Mouse (Mus musculus) hindbrain, embryonic 14.5 days (tissue): Measurements from ENCODE around the gene Adam1b. TPM values are rescaled to one million over a fixed set of nuclear protein-coding genes. Genes with fewer than 3 reads are reported as not detected.

Source experiments
- ATAC-seq: fragments of 200-750 bp; cut with Nextera tagmentation; 2 replicates; pipeline ENCODE4 v1.8.0; 2017; ENCODE audit warnings: moderate number of reproducible peaks, mild to moderate bottlenecking, moderate TSS enrichment, moderate library complexity; ENCODE audit not compliant: low FRiP score
- DNase-seq: peaks from one replicate; pipeline ENCODE4 v3.0.0-alpha.2; 2015; ENCODE audit warnings: low spot score
- H3K27ac ChIP-seq: fragments of 300-500 bp; sonication (generic); 2 replicates; pipeline ENCODE4 v1.5.1; 2014; ENCODE audit warnings: mild to moderate bottlenecking, moderate library complexity
- H3K27me3 ChIP-seq: fragments of 300-500 bp; sonication (generic); 2 replicates; pipeline ENCODE4 v1.6.1; 2014; ENCODE audit warnings: mild to moderate bottlenecking, low read length, mixed read lengths; ENCODE audit not compliant: control insufficient read depth, insufficient read depth
- H3K36me3 ChIP-seq: fragments of 300-500 bp; sonication (generic); replicated peaks from 2 replicates; pipeline ENCODE4 v1.6.1; 2014; ENCODE audit not compliant: control insufficient read depth, insufficient read depth
- H3K4me1 ChIP-seq: fragments of 300-500 bp; sonication (generic); replicated peaks from 2 replicates; pipeline ENCODE4 v1.6.1; 2014; ENCODE audit warnings: antibody characterized with exemption, low read length, mixed read lengths; ENCODE audit not compliant: control insufficient read depth, insufficient read depth
- H3K4me2 ChIP-seq: fragments of 300-500 bp; sonication (generic); replicated peaks from 2 replicates; pipeline ENCODE4 v1.6.1; 2014; ENCODE audit warnings: mild to moderate bottlenecking, moderate library complexity
- H3K4me3 ChIP-seq: fragments of 300-500 bp; sonication (generic); replicated peaks from 2 replicates; pipeline ENCODE4 v1.5.1; 2014; ENCODE audit warnings: mild to moderate bottlenecking, low read length
- H3K9ac ChIP-seq: fragments of 300-500 bp; sonication (generic); 2 replicates; pipeline ENCODE4 v1.6.1; 2014
- H3K9me3 ChIP-seq: fragments of 300-500 bp; sonication (generic); 2 replicates; pipeline ENCODE4 v1.6.1; 2016; ENCODE audit warnings: low read length; ENCODE audit not compliant: control insufficient read depth
- WGBS: fragments of 180-500 bp; shearing (Covaris S2); extraction: QIAGEN DNeasy Blood & Tissue Kit; methylation state at CpG from one replicate; pipeline ENCODE4 v1.1.7; 2014; 5-methylcytosine and 5-hydroxymethylcytosine counted together
- polyA plus RNA-seq: library from polyadenylated mRNA; unstranded; fragments of >200 nt; fragmentation: Nextera tagmentation; extraction: Ambion mirVana; gene quantifications from 2 replicates; pipeline ENCODE4 v1.2.1, GENCODE M21; 2014

The Adam1b gene
- polyA plus RNA-seq = not detected in 2 replicates

GRCm38 (mm10) chr5:121503231-121503630 is at the start of gene Adam1b:
Gene Adam1b, minus strand, starts transcription at chr5:121503435.
- Histone ChIP-seq H3K27ac (no peak within 1 kb of the TSS), H3K9ac (no peak within 1 kb of the TSS), H3K9me3 (no peaks in the 10 kb centered on the region), H3K4me1 (no peaks in the 10 kb centered on the region), H3K36me3 (no peaks in the 10 kb centered on the region), H3K4me3 (no peak within 1 kb of the TSS), H3K27me3 (no peaks in the 10 kb centered on the region), H3K4me2 (no peak within 1 kb of the TSS)
- ATAC-seq (no peak), DNase-seq (no peak)
- 85% methylated on average over 3 of the region's 3 CpGs for WGBS

GRCm38 (mm10) chr5:121549196-121549595 is 46.0 kb upstream of the Adam1b start:
- ATAC-seq = no peak
- WGBS = 95% methylated on average over 7 of the region's 7 CpGs
- no peaks in the 10 kb centered on the region for H3K27me3 ChIP-seq

GRCm38 (mm10) chr5:121547084-121547483 is 43.8 kb upstream of the Adam1b start:
- DNase-seq = no peak
- ATAC-seq = no peak

More at GRCm38 (mm10) chr5:121549196-121549595, 46.0 kb upstream of the Adam1b start:
- H3K4me3 ChIP-seq = no peak overlapping the region
- no peaks in the 10 kb centered on the region for H3K36me3 ChIP-seq
- no peak overlapping the region for H3K4me2 ChIP-seq
- no peak overlapping the region for H3K27ac ChIP-seq
- no peaks in the 10 kb centered on the region for H3K9me3 ChIP-seq
- H3K9ac ChIP-seq = no peak overlapping the region
- DNase-seq = no peak
- H3K4me1 ChIP-seq = peaks cover 6% of the 10 kb centered on the region

GRCm38 (mm10) chr5:121546530-121546895 is 43.3 kb upstream of the Adam1b start:
- Histone ChIP-seq H3K9me3 (no peaks in the 10 kb centered on the region), H3K9ac (peak overlapping the region; percentile 97), H3K4me2 (peak overlapping the region; percentile 93), H3K27me3 (no peaks in the 10 kb centered on the region), H3K4me1 (peaks cover 12% of the 10 kb centered on the region), H3K36me3 (no peaks in the 10 kb centered on the region), H3K27ac (no peak overlapping the region), H3K4me3 (peak overlapping the region; percentile 99)
- 33% methylated on average over 6 of the region's 6 CpGs for WGBS
- ATAC-seq (peak; percentile 19; the same call in 1 of the 2 replicates), DNase-seq (peak; percentile 44)

More at GRCm38 (mm10) chr5:121547084-121547483, 43.8 kb upstream of the Adam1b start:
- Histone ChIP-seq H3K27me3 (no peaks in the 10 kb centered on the region), H3K9ac (no peak overlapping the region), H3K9me3 (no peaks in the 10 kb centered on the region), H3K36me3 (no peaks in the 10 kb centered on the region), H3K27ac (no peak overlapping the region), H3K4me2 (no peak overlapping the region), H3K4me3 (no peak overlapping the region), H3K4me1 (peaks cover 12% of the 10 kb centered on the region)
- WGBS = 96% methylated on average over 3 of the region's 3 CpGs

- DNase-seq (peak; percentile 98), ATAC-seq (peak; percentile 93)
- WGBS = 3% methylated on average over 55 of the region's 55 CpGs
- peaks cover 12% of the 10 kb centered on the region for H3K4me1 ChIP-seq
- H3K36me3 ChIP-seq = no peaks in the 10 kb centered on the region
- no peaks in the 10 kb centered on the region for H3K9me3 ChIP-seq
- peak within 1 kb of the TSS; percentile 93 for H3K4me2 ChIP-seq
- H3K9ac ChIP-seq = peak within 1 kb of the TSS; percentile 97
- H3K27ac ChIP-seq = peak within 1 kb of the TSS; percentile 97
- H3K27me3 ChIP-seq = no peaks in the 10 kb centered on the region
- H3K4me3 ChIP-seq = peak within 1 kb of the TSS; percentile 99
These were observed 42.7 kb upstream of the Adam1b start, which contains the start of gene Mapkapk5 for GRCm38 (mm10) chr5:121545793-121546529. Gene Mapkapk5, minus strand, starts transcription at chr5:121545905.

GRCm38 (mm10) chr5:121544910-121545792 is 41.9 kb upstream of the Adam1b start, which contains the start of the genes Adam1a and Gm42878:
Gene Adam1a, minus strand, starts transcription at chr5:121545482.
Gene Gm42878, minus strand, starts transcription at chr5:121545482.
- Histone ChIP-seq H3K36me3 (no peaks in the 10 kb centered on the region), H3K4me2 (peak within 1 kb of the TSS; percentile 93), H3K27me3 (no peaks in the 10 kb centered on the region), H3K4me1 (peaks cover 12% of the 10 kb centered on the region), H3K9ac (peak within 1 kb of the TSS; percentile 97), H3K9me3 (no peaks in the 10 kb centered on the region), H3K4me3 (peak within 1 kb of the TSS; percentile 99), H3K27ac (peak within 1 kb of the TSS; percentile 97)
- under 1% methylated on average over 48 of the region's 97 CpGs for WGBS
- DNase-seq (no peak), ATAC-seq (peak; percentile 35)

GRCm38 (mm10) chr5:121543370-121543769 is 40.1 kb upstream of the Adam1b start:
- H3K36me3 ChIP-seq = no peaks in the 10 kb centered on the region
- H3K4me2 ChIP-seq = 0 out of 2 replicates have a peak overlapping the region, but pooled peaks have one; percentile 93
- 88% methylated on average over 3 of the region's 3 CpGs for WGBS
- H3K4me3 ChIP-seq = no peak overlapping the region
- H3K27me3 ChIP-seq = no peaks in the 10 kb centered on the region
- peaks cover 12% of the 10 kb centered on the region for H3K4me1 ChIP-seq
- no peak overlapping the region for H3K9ac ChIP-seq
- DNase-seq = no peak
- ATAC-seq = no peak
- no peaks in the 10 kb centered on the region for H3K9me3 ChIP-seq
- no peak overlapping the region for H3K27ac ChIP-seq

- H3K9me3 ChIP-seq = no peaks in the 10 kb centered on the region
These were observed 38.0 kb upstream of the Adam1b start for GRCm38 (mm10) chr5:121541235-121541634.

GRCm38 (mm10) chr5:121540066-121540465 is 36.8 kb upstream of the Adam1b start:
- Histone ChIP-seq H3K27ac (no peak overlapping the region), H3K4me2 (no peak overlapping the region), H3K27me3 (no peaks in the 10 kb centered on the region), H3K4me1 (peaks cover 12% of the 10 kb centered on the region), H3K9ac (no peak overlapping the region), H3K9me3 (no peaks in the 10 kb centered on the region), H3K4me3 (no peak overlapping the region), H3K36me3 (peaks cover 24% of the 10 kb centered on the region)
- DNase-seq = no peak
- 93% methylated on average over 5 of the region's 5 CpGs for WGBS
- ATAC-seq = no peak

More at GRCm38 (mm10) chr5:121541235-121541634, 38.0 kb upstream of the Adam1b start:
- H3K4me2 ChIP-seq = no peak overlapping the region
- H3K27me3 ChIP-seq = no peaks in the 10 kb centered on the region
- no peak overlapping the region for H3K4me3 ChIP-seq
- no peak overlapping the region for H3K9ac ChIP-seq
- H3K4me1 ChIP-seq = peaks cover 12% of the 10 kb centered on the region
- H3K27ac ChIP-seq = no peak overlapping the region
- WGBS = 86% methylated on average over 7 of the region's 7 CpGs
- DNase-seq (no peak), ATAC-seq (no peak)
- H3K36me3 ChIP-seq = peaks cover 13% of the 10 kb centered on the region
